Mouse (Mus musculus): ENCODE measurements around the gene Tceanc2.

- TF ChIP-seq CTCF (IDR thresholded peaks at IDR 0.05; ENCODE audit: low read depth, low read length) (no peak), GATA1 (IDR thresholded peaks at IDR 0.05; ENCODE audit: borderline replicate concordance, low read length) (no peak)
Observed at GRCm38 (mm10) chr4:107159166-107159773, 19.6 kb downstream of the Tceanc2 start.

Measured in G1E (cell line).